Mouse (Mus musculus): ENCODE results near the gene Sec16a. TPM values are rescaled to one million over a fixed set of nuclear protein-coding genes. Genes with fewer than 3 reads are reported as not detected.
"Not testable (repeated sequence)": the region's sequence is repeated elsewhere in the genome, so short reads cannot be mapped to it uniquely, and the experiment has no call there.

The Sec16a gene
- polyA plus RNA-seq, 1 experiment from 2014 or later, result 13.0 TPM

- 79% methylated on average over 5 of the region's 5 CpGs for WGBS (ENCODE audit: insufficient replicate concordance)
These were observed 44.7 kb downstream of the Sec16a start for GRCm38 (mm10) chr2:26400296-26400695.

GRCm38 (mm10) chr2:26399647-26400046 lies 45.4 kb downstream of the Sec16a start:
- no peak overlapping the region; the same call in 1 of the 2 replicates for H3K27ac ChIP-seq
- no peaks in the 10 kb centered on the region for H3K9me3 ChIP-seq (replicated peaks)

More at GRCm38 (mm10) chr2:26400296-26400695, 44.7 kb downstream of the Sec16a start:
- Histone ChIP-seq H3K4me1 (peaks cover 32% of the 10 kb centered on the region), H3K27ac (peak overlapping the region; percentile 49), H3K4me3 (no peak overlapping the region), H3K9ac (no peak overlapping the region), H3K9me3 (replicated peaks) (no peaks in the 10 kb centered on the region), H3K4me2 (no peak overlapping the region), H3K36me3 (peaks cover 88% of the 10 kb centered on the region), H3K27me3 (replicated peaks) (no peaks in the 10 kb centered on the region)
- ATAC-seq, result no peak

DNA sequence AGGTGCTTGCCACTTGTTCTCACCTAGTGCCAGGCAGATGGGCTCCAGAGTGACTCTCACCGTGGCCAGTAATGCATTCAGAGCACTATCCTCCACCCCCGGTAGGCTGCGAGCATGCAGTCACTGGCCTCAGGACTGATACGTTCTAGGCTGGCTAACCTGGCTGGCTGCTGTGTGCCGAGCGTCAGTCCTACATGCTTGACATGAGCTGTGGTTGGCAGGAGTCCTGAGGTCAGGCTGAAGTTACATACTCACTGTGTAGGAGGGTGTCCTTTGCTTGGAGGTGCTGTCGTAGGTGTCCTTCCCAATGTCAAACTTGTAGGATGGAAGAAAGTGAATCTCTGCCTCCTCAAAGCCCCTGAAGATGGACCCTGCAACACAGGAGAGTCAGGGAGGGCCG lies 46.0 kb downstream of the Sec16a start:
- Histone ChIP-seq H3K4me2 (no peak overlapping the region), H3K36me3 (peaks cover 95% of the 10 kb centered on the region), H3K4me1 (peaks cover 24% of the 10 kb centered on the region), H3K27ac (no peak overlapping the region), H3K27me3 (replicated peaks) (no peaks in the 10 kb centered on the region), H3K4me3 (no peak overlapping the region), H3K9me3 (replicated peaks) (no peaks in the 10 kb centered on the region), H3K9ac (no peak overlapping the region)
- WGBS (ENCODE audit: insufficient replicate concordance), result 82% methylated on average over 8 of the region's 8 CpGs
- ATAC-seq, result no peak

More at GRCm38 (mm10) chr2:26399647-26400046, 45.4 kb downstream of the Sec16a start:
- H3K4me1 ChIP-seq, result peaks cover 26% of the 10 kb centered on the region
- 72% methylated on average over 5 of the region's 5 CpGs for WGBS (ENCODE audit: insufficient replicate concordance)
- H3K4me3 ChIP-seq, result no peak overlapping the region
- peak; percentile 55 for ATAC-seq
- peaks cover 90% of the 10 kb centered on the region for H3K36me3 ChIP-seq
- no peaks in the 10 kb centered on the region for H3K27me3 ChIP-seq (replicated peaks)
- no peak overlapping the region for H3K4me2 ChIP-seq
- H3K9ac ChIP-seq, result no peak overlapping the region

DNA sequence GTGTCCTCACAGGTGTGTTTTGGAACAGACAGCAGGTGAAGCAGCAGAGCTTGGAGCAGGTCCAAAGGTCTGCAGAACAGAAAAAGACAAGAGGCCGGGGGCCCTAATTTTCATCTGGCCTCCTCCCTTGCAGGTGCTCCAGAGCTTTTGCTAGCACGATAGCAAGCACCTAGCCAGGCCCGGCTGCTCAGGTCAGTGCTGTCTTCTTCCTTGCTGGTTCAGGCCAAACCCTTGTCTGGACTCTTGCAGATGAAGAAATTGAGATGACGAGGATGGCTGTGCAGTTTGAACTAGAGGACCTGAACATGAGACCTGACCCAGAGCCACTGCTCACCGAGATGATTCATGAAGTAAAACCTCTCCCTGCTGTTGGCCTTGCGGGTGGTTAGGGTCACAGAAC lies 53.4 kb downstream of the Sec16a start:
- H3K9me3 ChIP-seq (replicated peaks), result no peaks in the 10 kb centered on the region
- H3K9ac ChIP-seq, result no peak overlapping the region
- H3K4me2 ChIP-seq, result no peak overlapping the region
- 81% methylated on average over 6 of the region's 6 CpGs for WGBS (ENCODE audit: insufficient replicate concordance)
- H3K4me3 ChIP-seq, result no peak overlapping the region
- H3K4me1 ChIP-seq, result peaks cover 29% of the 10 kb centered on the region
- H3K27ac ChIP-seq, result no peak overlapping the region
- H3K36me3 ChIP-seq, result peaks cover 75% of the 10 kb centered on the region
- ATAC-seq, result no peak
- no peaks in the 10 kb centered on the region for H3K27me3 ChIP-seq (replicated peaks)

- Histone ChIP-seq H3K9ac (no peak overlapping the region), H3K27me3 (replicated peaks) (no peaks in the 10 kb centered on the region), H3K9me3 (replicated peaks) (no peaks in the 10 kb centered on the region), H3K4me1 (peaks cover 29% of the 10 kb centered on the region), H3K36me3 (peaks cover 75% of the 10 kb centered on the region), H3K4me3 (no peak overlapping the region), H3K4me2 (peak overlapping the region; percentile 86), H3K27ac (0 out of 2 replicates have a peak overlapping the region, but pooled peaks have one; percentile 11)
- WGBS (ENCODE audit: insufficient replicate concordance), result 61% methylated on average over 3 of the region's 3 CpGs
- no peak for ATAC-seq
These were observed 54.1 kb downstream of the Sec16a start for GRCm38 (mm10) chr2:26390954-26391353.

DNA sequence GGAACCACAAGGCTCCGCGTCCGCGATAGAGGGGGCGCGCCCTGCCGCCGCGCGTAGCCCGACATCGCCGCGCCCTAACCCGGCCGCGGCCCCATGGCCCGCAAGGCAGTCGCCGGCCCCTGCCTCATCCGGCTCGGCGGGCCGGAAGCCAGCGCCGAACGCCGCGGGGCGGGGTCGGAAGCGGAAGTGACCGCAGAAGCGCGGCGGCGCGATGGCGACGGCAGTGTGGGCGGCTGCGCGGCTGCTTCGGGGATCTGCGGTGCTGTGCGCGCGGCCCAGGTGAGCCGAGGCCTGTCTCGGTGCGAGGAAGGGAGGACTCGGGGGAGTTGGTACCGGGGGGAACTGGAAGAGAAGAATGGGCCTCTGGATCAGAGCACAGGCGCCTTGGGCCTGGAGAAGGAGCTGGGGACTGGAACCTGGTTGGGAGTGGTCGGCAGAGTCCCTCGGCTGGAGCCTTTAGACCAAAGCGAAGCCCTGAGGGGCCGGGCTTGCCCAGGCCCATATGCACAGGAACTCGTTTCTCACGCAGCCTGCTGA lies 55.8 kb downstream of the Sec16a start, which contains the start of the genes Entr1 and Pmpca:
TSS of gene Entr1 (minus strand) at position 163 of the 537 bp plus-strand sequence.
TSS of gene Pmpca (plus strand) at position 186 of the 537 bp plus-strand sequence.
- H3K36me3 ChIP-seq, result peaks cover 75% of the 10 kb centered on the region
- H3K4me1 ChIP-seq, result peaks cover 29% of the 10 kb centered on the region
- H3K4me2 ChIP-seq, result peak within 1 kb of the TSS; percentile 86
- H3K4me3 ChIP-seq, result peak within 1 kb of the TSS; percentile 92
- peak; percentile 90 for ATAC-seq
- H3K27ac ChIP-seq, result peak within 1 kb of the TSS; percentile 83
- H3K9ac ChIP-seq, result peak within 1 kb of the TSS; percentile 86
- H3K9me3 ChIP-seq (replicated peaks), result no peaks in the 10 kb centered on the region
- under 1% methylated on average over 60 of the region's 60 CpGs for WGBS (ENCODE audit: insufficient replicate concordance)
- H3K27me3 ChIP-seq (replicated peaks), result no peaks in the 10 kb centered on the region

DNA sequence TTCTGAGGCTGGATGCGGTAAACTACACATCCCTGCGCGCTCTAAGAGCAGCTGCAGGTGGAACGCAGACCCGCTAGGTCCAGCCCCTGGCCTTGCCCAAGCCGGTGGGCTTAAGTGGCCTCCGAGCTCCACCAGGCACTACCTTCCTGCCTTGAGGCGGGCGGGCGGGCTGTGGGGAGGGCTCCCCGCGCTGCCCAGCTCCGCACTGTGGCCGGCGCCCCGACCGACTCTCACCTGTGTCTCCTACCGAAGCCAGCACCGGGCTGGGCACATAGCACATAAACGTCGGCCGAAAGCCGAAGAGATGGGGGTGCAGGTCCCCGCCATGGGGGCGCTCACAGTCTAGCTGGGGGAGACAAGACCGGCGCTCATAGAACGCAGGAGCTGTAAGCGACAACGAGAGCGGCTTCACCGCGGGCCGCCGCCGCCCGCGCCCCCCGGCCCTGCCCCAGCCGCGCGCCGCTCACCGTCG lies 56.3 kb downstream of the Sec16a start:
- Histone ChIP-seq H3K27me3 (replicated peaks) (no peaks in the 10 kb centered on the region), H3K36me3 (peaks cover 75% of the 10 kb centered on the region), H3K4me2 (peak overlapping the region; percentile 86), H3K27ac (peak overlapping the region; percentile 83), H3K9me3 (replicated peaks) (no peaks in the 10 kb centered on the region), H3K9ac (peak overlapping the region; percentile 86), H3K4me1 (peaks cover 29% of the 10 kb centered on the region), H3K4me3 (peak overlapping the region; percentile 92)
- WGBS (ENCODE audit: insufficient replicate concordance), result under 1% methylated on average over 44 of the region's 45 CpGs
- peak; percentile 70 for ATAC-seq

GRCm38 (mm10) chr2:26387713-26388112 lies 57.3 kb downstream of the Sec16a start:
- peaks cover 75% of the 10 kb centered on the region for H3K36me3 ChIP-seq
- WGBS (ENCODE audit: insufficient replicate concordance), result 82% methylated on average over 3 of the region's 3 CpGs

DNA sequence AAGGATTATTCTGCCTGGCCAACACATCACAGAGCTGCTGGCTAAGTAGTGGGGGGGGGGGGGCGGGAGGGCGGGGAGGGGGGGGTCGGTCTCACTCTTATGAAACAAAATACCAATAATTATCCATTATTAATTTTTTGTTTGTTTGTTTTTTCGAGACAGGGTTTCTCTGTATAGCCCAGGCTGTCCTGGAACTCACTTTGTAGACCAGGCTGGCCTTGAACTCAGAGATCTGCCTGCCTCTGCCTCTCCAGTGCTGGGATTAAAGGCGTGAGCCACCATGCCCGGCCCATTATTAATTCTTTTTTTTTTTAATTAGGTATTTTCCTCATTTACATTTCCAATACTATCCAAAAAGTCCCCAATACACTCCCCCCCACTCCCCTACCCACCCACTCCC lies 64.1 kb downstream of the Sec16a start:
- H3K9me3 ChIP-seq (replicated peaks); H3K27me3 ChIP-seq (replicated peaks); ATAC-seq: not testable (repeated sequence)
- 27% methylated on average over 5 of the region's 6 CpGs for WGBS (ENCODE audit: insufficient replicate concordance)
- H3K9ac ChIP-seq, result peak overlapping the region; percentile 86
- H3K4me3 ChIP-seq, result peak overlapping the region; percentile 91
- H3K4me1 ChIP-seq, result peaks cover 20% of the 10 kb centered on the region
- H3K4me2 ChIP-seq, result peak overlapping the region; percentile 95
- peaks cover 74% of the 10 kb centered on the region for H3K36me3 ChIP-seq
- peak overlapping the region; percentile 77; the same call in 1 of the 2 replicates for H3K27ac ChIP-seq

More at GRCm38 (mm10) chr2:26387713-26388112, 57.3 kb downstream of the Sec16a start:
- Histone ChIP-seq H3K9ac (peak overlapping the region; percentile 86), H3K4me1 (peaks cover 29% of the 10 kb centered on the region), H3K27ac (no peak overlapping the region), H3K4me3 (peak overlapping the region; percentile 92), H3K4me2 (peak overlapping the region; percentile 86), H3K27me3 (replicated peaks) (no peaks in the 10 kb centered on the region), H3K9me3 (replicated peaks) (no peaks in the 10 kb centered on the region)
- no peak for ATAC-seq

DNA sequence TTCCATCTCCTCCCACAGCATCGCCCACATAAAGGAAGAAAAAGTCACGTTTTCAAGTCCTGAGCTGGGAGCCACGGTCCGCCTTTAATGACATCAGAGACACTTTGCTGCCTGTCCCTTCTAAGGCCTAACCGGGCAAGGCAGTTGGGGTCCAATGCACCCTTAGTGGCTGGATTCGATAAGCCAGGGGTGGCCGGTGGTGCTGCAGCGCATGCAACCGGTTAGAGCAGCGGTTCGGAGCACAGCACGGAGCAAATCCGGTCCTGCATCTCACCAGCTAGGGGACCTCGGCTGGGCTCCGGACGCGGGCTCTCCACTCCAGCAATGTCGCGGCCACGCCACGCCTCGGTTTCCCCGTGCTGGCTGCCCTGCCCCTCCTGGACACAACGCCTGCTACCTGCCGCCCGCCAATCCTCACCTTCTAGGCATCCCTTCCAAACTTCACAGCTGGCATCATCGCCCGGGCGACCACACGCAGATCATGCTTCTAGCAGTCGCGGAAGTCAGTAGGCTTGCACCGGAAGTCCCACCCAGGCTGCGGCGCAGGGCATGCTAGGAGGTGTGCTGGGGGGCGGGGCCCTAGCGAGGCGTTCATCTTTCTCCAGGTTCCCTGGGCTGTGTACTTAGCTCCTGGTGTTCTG lies 64.8 kb downstream of the Sec16a start, which contains the start of gene Snapc4:
TSS of gene Snapc4 (minus strand) at position 523 of the 641 bp plus-strand sequence.
- Histone ChIP-seq H3K4me1 (peaks cover 20% of the 10 kb centered on the region), H3K36me3 (peaks cover 74% of the 10 kb centered on the region), H3K4me3 (peak within 1 kb of the TSS; percentile 91), H3K27me3 (replicated peaks) (no peaks in the 10 kb centered on the region), H3K9ac (peak within 1 kb of the TSS; percentile 86), H3K27ac (peak within 1 kb of the TSS; percentile 77), H3K4me2 (peak within 1 kb of the TSS; percentile 95), H3K9me3 (replicated peaks) (no peaks in the 10 kb centered on the region)
- peak; percentile 93 for ATAC-seq
- under 1% methylated on average over 38 of the region's 38 CpGs for WGBS (ENCODE audit: insufficient replicate concordance)

- Histone ChIP-seq H3K36me3 (peaks cover 100% of the 10 kb centered on the region), H3K9ac (no peak overlapping the region), H3K27me3 (replicated peaks) (no peaks in the 10 kb centered on the region), H3K9me3 (replicated peaks) (no peaks in the 10 kb centered on the region), H3K4me1 (no peaks in the 10 kb centered on the region), H3K4me2 (no peak overlapping the region), H3K27ac (no peak overlapping the region), H3K4me3 (no peak overlapping the region)
- 87% methylated on average over 8 of the region's 8 CpGs for WGBS (ENCODE audit: insufficient replicate concordance)
- no peak for ATAC-seq
These were observed 72.6 kb downstream of the Sec16a start for GRCm38 (mm10) chr2:26372396-26372795.

DNA sequence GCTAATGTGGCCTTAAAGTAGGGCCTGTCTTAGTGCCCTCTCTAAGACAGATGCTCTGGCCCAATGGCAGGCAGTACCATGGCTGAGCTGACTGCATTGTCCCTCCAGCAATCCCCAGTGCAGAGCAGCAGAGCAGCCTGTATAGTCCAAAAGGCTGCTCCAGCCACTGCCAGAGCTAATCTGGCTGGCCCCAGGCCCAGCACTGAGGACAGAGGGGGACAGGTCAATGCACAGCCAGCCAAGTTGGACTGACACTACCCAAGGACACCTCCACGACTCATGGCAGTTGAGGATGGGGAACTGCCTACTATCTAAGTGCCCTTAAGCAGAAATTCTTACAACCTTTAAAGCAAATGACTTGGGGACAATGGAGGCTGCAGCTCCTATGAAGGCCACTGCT lies 76.4 kb downstream of the Sec16a start:
- no peaks in the 10 kb centered on the region for H3K27me3 ChIP-seq (replicated peaks)
- H3K4me1 ChIP-seq, result no peaks in the 10 kb centered on the region
- no peak overlapping the region for H3K27ac ChIP-seq
- H3K36me3 ChIP-seq, result peaks cover 100% of the 10 kb centered on the region
- no peak overlapping the region for H3K4me2 ChIP-seq
- ATAC-seq, result no peak
- 68% methylated on average over 1 of the region's 1 CpGs for WGBS (ENCODE audit: insufficient replicate concordance)
- no peak overlapping the region for H3K4me3 ChIP-seq
- H3K9me3 ChIP-seq (replicated peaks), result no peaks in the 10 kb centered on the region
- H3K9ac ChIP-seq, result no peak overlapping the region

Data from liver, embryonic 12.5 days (tissue).